In the genomic region with DNA sequence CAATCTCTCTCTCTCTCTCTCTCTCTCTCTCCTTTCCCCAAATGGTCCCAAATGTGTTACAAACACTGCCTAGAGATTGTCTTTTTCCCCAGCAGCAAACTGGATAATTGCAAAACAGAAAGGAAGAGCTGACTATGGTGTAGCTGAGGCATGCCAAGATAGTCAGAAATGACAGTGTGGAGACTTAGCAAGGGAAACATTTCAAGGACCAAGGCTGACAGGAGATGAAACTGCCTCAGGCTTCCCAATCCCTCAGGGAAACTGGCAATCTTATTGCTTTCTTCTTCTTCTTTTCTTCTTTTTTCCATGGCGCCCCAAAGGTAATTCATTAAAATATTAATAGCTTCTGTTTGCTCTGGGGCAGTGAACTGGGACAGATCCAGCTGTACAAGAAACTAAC, we compare ENCODE assay signal across 9 mouse cellular contexts.
"Had no signal": no experiment of that assay in that cellular context is flagged by ENCODE, and none has a peak within 500 bp of the region (broad histone marks: within the 10 kb centered on the region; RNA-seq: fewer than 3 reads in every experiment).

No protein-coding gene starts in this region.

- H3K27me3 ChIP-seq: intestine, embryonic 15.5 days; kidney, embryonic 15.5 days; limb, embryonic 15.5 days; liver, embryonic 12.5 days; megakaryocyte, embryonic 14.5 days; neural tube, embryonic 13.5 days; stomach, embryonic 15.5 days had no signal

- ATAC-seq: liver, embryonic 12.5 days had no signal

- H3K9ac ChIP-seq: intestine, embryonic 15.5 days; kidney, embryonic 15.5 days; limb, embryonic 15.5 days; liver, embryonic 12.5 days; lung, embryonic 14.5 days; neural tube, embryonic 13.5 days; stomach, embryonic 15.5 days had no signal

- H3K9me3 ChIP-seq: intestine, embryonic 15.5 days; kidney, embryonic 15.5 days; limb, embryonic 15.5 days; liver, embryonic 12.5 days; megakaryocyte, embryonic 14.5 days; neural tube, embryonic 13.5 days; stomach, embryonic 15.5 days had no signal

- H3K4me2 ChIP-seq: intestine, embryonic 15.5 days; kidney, embryonic 15.5 days; limb, embryonic 15.5 days; liver, embryonic 12.5 days; lung, embryonic 14.5 days; stomach, embryonic 15.5 days had no signal

- H3K4me3 ChIP-seq: intestine, embryonic 15.5 days; kidney, embryonic 15.5 days; left cerebral cortex, adult 2 months; limb, embryonic 15.5 days; liver, embryonic 12.5 days; megakaryocyte, embryonic 14.5 days; neural tube, embryonic 13.5 days; stomach, embryonic 15.5 days had no signal

- H3K27ac ChIP-seq: intestine, embryonic 15.5 days; kidney, embryonic 15.5 days; left cerebral cortex, adult 2 months; limb, embryonic 15.5 days; liver, embryonic 12.5 days; neural tube, embryonic 13.5 days; stomach, embryonic 15.5 days had no signal

- H3K4me1 ChIP-seq: intestine, embryonic 15.5 days; liver, embryonic 12.5 days; megakaryocyte, embryonic 14.5 days; stomach, embryonic 15.5 days had no signal

- H3K36me3 ChIP-seq: intestine, embryonic 15.5 days; kidney, embryonic 15.5 days; limb, embryonic 15.5 days; liver, embryonic 12.5 days; neural tube, embryonic 13.5 days; stomach, embryonic 15.5 days had no signal
